Mouse (Mus musculus): Measurements from ENCODE around the gene Gm17349.

DNA sequence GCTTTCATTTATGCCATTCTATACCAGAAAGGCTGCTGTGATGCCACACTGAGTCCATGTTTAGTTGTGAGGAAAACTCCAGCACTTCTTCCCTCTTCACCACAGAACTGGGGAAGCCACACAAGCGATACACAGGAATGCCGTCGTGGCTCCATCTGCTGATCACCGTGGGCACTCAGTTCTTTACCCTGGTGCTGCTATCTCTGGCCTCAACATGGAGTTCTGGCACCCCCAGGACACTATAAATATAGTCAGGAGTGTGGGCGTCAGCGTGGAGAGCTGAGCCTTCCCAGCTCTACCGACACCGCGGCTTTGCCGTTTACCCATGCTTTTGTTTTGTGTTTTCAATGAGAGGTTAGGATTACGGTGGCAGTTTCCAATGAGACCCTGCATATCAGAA, 31.4 kb upstream of the Gm17349 start:
- TF ChIP-seq CTCF (IDR thresholded peaks at IDR 0.05; ENCODE audit: control insufficient read depth, insufficient read depth, insufficient read length) = no peak
- TF ChIP-seq MAX (IDR thresholded peaks at IDR 0.05) = no peak
- TF ChIP-seq CEBPB (IDR thresholded peaks at IDR 0.05; ENCODE audit: low read depth) = no peak
- no peak for TF ChIP-seq MYOG (IDR thresholded peaks at IDR 0.05; ENCODE audit: control insufficient read depth, extremely low read depth, insufficient read length)
- no peak for TF ChIP-seq FOSL1 (IDR thresholded peaks at IDR 0.05; ENCODE audit: insufficient read depth, low read length, poor library complexity, severe bottlenecking)
- TF ChIP-seq USF1 (IDR thresholded peaks at IDR 0.05; ENCODE audit: low read depth) = no peak
